Mouse (Mus musculus): ENCODE results near the gene Eipr1.

DNA sequence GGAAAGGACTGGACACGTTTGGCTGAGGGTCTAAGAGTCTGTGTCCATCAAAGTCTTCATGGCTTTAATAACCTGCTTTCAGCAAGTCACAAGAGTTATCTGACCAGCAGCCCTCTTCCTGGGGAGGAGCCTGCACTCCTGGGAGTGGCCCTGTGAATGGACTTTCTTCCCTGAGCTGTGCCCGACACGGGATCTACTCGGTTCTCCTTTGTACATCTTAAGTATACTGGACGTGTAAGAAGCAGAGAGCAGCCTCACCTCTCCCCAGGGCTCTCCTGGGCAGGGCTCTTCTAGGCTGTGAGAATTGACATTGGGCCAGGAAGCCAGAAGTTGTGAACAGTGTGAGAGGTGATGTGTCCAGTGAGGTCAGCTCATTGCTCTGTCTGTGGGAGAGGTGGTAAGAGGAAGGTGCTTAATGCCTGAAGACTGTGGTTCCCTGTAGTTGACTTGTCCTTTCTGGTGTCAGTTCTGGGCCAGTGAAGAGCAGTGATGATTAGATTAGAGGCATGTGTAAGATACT is 89.6 kb downstream of the Eipr1 start:
- no peak for TF ChIP-seq EP300 (optimal IDR thresholded peaks at IDR 0.05)
- TF ChIP-seq CTCF (IDR thresholded peaks at IDR 0.05; ENCODE audit: low read depth) = no peak
